Mouse (Mus musculus): ENCODE data around the gene Ccdc151. TPM values are rescaled to one million over a fixed set of nuclear protein-coding genes. Genes with fewer than 3 reads are reported as not detected.

Ccdc151 gene
- not detected for total RNA-seq (2023)

GRCm38 (mm10) chr9:22002194-22003162 is at the start of gene Ccdc151, which contains the start of gene Prkcsh:
TSS of gene Ccdc151 (minus strand) at chr9:22002634.
TSS of gene Prkcsh (plus strand) at chr9:22002806.

GRCm38 (mm10) chr9:22051958-22052254 is 49.5 kb upstream of the Ccdc151 start, which contains the start of gene Elavl3:
TSS of gene Elavl3 (minus strand) at chr9:22052023.

GRCm38 (mm10) chr9:21989230-21990110 is 13.0 kb downstream of the Ccdc151 start, which contains the start of gene Rgl3:
TSS of gene Rgl3 (minus strand) at chr9:21989446.

GRCm38 (mm10) chr9:21963417-21963816 is 39.0 kb downstream of the Ccdc151 start, which contains the start of gene Epor:
TSS of gene Epor (minus strand) at chr9:21963506.

GRCm38 (mm10) chr9:21955570-21956281 is 46.7 kb downstream of the Ccdc151 start, which contains the start of gene Swsap1:
TSS of gene Swsap1 (plus strand) at chr9:21955755.

Other genes starting within 250 kb of the Ccdc151 start
- gene Spc24, start 242.3 kb downstream of the Ccdc151 start, total RNA-seq (2023) = 1.9 TPM
- 0.33 TPM for gene Kank2, start 203.9 kb downstream of the Ccdc151 start, total RNA-seq (2023)
- gene Angptl8, start 167.1 kb downstream of the Ccdc151 start, total RNA-seq (2023) = not detected
- gene Dock6, start 150.0 kb downstream of the Ccdc151 start, total RNA-seq (2023) = 5.2 TPM
- gene Rab3d, start 84.4 kb downstream of the Ccdc151 start, total RNA-seq (2023) = 19.6 TPM
- not detected for gene Ccdc159, start 75.2 kb downstream of the Ccdc151 start, total RNA-seq (2023)
- gene Tmem205, start 75.1 kb downstream of the Ccdc151 start, total RNA-seq (2023) = not detected
- gene Plppr2, start 65.6 kb downstream of the Ccdc151 start, total RNA-seq (2023) = 1.0 TPM
- 7.9 TPM for gene Swsap1, start 46.9 kb downstream of the Ccdc151 start, total RNA-seq (2023)
- gene Epor, start 39.1 kb downstream of the Ccdc151 start, total RNA-seq (2023) = 0.53 TPM
- not detected for gene Rgl3, start 13.2 kb downstream of the Ccdc151 start, total RNA-seq (2023)
- gene Prkcsh, start 172 bp upstream of the Ccdc151 start, total RNA-seq (2023) = 91.3 TPM
- not detected for gene Elavl3, start 49.4 kb upstream of the Ccdc151 start, total RNA-seq (2023)
- not detected for gene Gm49318, start 68.6 kb upstream of the Ccdc151 start, total RNA-seq (2023)
- gene Zfp653, start 68.7 kb upstream of the Ccdc151 start, total RNA-seq (2023) = 28.7 TPM
- 29.4 TPM for gene Ecsit, start 82.8 kb upstream of the Ccdc151 start, total RNA-seq (2023)
- not detected for gene Cnn1, start 96.6 kb upstream of the Ccdc151 start, total RNA-seq (2023)
- 32.2 TPM for gene Elof1, start 114.5 kb upstream of the Ccdc151 start, total RNA-seq (2023)
- gene Acp5, start 133.1 kb upstream of the Ccdc151 start, total RNA-seq (2023) = 202 TPM
- gene Pigyl, start 154.2 kb upstream of the Ccdc151 start, total RNA-seq (2023) = 19.9 TPM
- gene Zfp872, start 185.5 kb upstream of the Ccdc151 start, total RNA-seq (2023) = not detected
- 36.4 TPM for gene Zfp809, start 223.1 kb upstream of the Ccdc151 start, total RNA-seq (2023)